Mouse (Mus musculus) midbrain, embryonic 13.5 days (tissue): ENCODE results near the gene Rab43. TPM values are rescaled to one million over a fixed set of nuclear protein-coding genes. Genes with fewer than 3 reads are reported as not detected.

Source experiments
- ATAC-seq: fragments of 200-750 bp; cut with Nextera tagmentation; 2 replicates; pipeline ENCODE4 v1.8.0; 2017; ENCODE audit warnings: mild to moderate bottlenecking, moderate TSS enrichment, moderate library complexity
- H3K27ac ChIP-seq: fragments of 300-500 bp; sonication (generic); 2 replicates; pipeline ENCODE4 v1.5.1; 2015; ENCODE audit warnings: inconsistent platforms, mild to moderate bottlenecking, moderate library complexity
- H3K27me3 ChIP-seq: fragments of 300-500 bp; sonication (generic); 2 replicates; pipeline ENCODE4 v1.6.1; 2015; ENCODE audit warnings: mild to moderate bottlenecking, inconsistent platforms
- H3K36me3 ChIP-seq: fragments of 300-500 bp; sonication (generic); 2 replicates; pipeline ENCODE4 v1.6.1; 2015; ENCODE audit warnings: mild to moderate bottlenecking, inconsistent platforms
- H3K4me1 ChIP-seq: fragments of 300-500 bp; sonication (generic); replicated peaks from 2 replicates; pipeline ENCODE4 v1.6.1; 2015; ENCODE audit warnings: inconsistent platforms
- H3K4me2 ChIP-seq: fragments of 300-500 bp; sonication (generic); replicated peaks from 2 replicates; pipeline ENCODE4 v1.6.1; 2015; ENCODE audit warnings: moderate library complexity, mild to moderate bottlenecking, inconsistent platforms
- H3K4me3 ChIP-seq: fragments of 300-500 bp; sonication (generic); replicated peaks from 2 replicates; pipeline ENCODE4 v1.5.1; 2015; ENCODE audit warnings: mild to moderate bottlenecking, inconsistent platforms
- H3K9ac ChIP-seq: fragments of 300-500 bp; sonication (generic); replicated peaks from 2 replicates; pipeline ENCODE4 v1.6.1; 2015; ENCODE audit warnings: mild to moderate bottlenecking, inconsistent platforms
- H3K9me3 ChIP-seq: fragments of 300-500 bp; sonication (generic); 2 replicates; pipeline ENCODE4 v1.6.1; 2016; ENCODE audit warnings: mild to moderate bottlenecking, inconsistent platforms
- WGBS: fragments of 180-500 bp; shearing (Covaris S2); methylation state at CpG from one replicate; pipeline ENCODE4 v1.1.7; 2015; 5-methylcytosine and 5-hydroxymethylcytosine counted together
- polyA plus RNA-seq: library from polyadenylated mRNA; unstranded; fragments of >200 nt; fragmentation: Nextera tagmentation; extraction: Ambion mirVana; gene quantifications from 2 replicates; pipeline ENCODE4 v1.2.1, GENCODE M21; 2015

Rab43 gene
- polyA plus RNA-seq, 1 experiment from 2014 or later = 9.6 TPM

DNA sequence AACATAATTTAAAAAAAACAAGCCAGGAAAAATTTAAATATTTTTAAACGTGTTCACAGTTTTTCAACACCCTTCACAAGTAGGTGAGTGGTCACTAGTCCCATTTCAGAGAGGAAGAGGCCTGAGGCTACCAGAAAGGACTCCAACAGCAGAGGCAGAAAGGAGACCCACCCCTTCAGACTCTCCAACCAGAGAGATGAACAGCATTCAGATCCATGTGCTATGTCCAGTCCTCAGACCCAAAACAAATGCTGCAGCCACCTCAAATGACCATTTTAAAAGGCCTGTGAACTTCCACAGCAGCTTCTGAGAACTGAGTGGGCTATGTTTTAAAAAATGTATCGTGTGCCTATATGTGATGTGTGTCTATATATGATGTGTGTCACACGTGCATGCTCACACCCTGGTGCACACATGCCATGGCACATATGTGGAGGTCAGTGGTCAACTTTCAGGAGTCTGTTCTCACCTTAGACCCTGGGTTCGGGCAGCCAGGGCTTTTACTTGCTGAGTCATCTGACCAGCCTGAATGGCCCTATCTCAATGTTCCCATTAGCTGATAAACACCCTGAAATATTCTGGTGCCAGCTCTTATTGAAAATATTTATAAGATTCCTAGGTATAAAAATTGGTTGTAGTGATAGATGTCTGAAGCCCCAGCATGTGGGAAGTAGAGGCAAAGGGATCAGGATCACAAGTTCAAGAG, 4.1 kb downstream of the Rab43 start:
- Histone ChIP-seq H3K36me3 (peaks cover 4% of the 10 kb centered on the region; the same call in 1 of the 2 replicates), H3K4me3 (no peak overlapping the region), H3K9me3 (no peaks in the 10 kb centered on the region), H3K27ac (no peak overlapping the region), H3K4me1 (peaks cover 21% of the 10 kb centered on the region), H3K27me3 (no peaks in the 10 kb centered on the region), H3K4me2 (no peak overlapping the region), H3K9ac (no peak overlapping the region)
- ATAC-seq = no peak
- WGBS = 83% methylated on average over 4 of the region's 4 CpGs

DNA sequence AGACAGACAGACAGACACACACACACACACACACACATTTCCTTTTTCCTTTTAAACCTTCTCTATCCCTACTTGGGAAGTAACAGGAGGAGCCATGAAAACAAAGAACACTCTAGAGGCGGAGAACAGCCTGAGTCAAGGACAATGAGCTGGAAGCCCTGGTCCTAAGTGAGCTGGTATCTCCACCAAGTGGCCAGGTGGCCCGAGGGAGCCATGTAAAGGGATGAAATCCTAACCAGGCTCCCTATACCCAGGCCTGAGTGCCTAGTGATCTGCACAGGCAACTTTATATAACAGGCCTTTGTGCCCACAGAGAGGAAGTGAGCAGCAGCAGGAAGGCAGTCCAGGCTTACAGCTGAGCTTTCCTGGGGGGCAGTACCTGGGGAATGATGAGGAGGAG, 5.1 kb downstream of the Rab43 start:
- Histone ChIP-seq H3K4me1 (peaks cover 15% of the 10 kb centered on the region), H3K4me2 (no peak overlapping the region), H3K9me3 (no peaks in the 10 kb centered on the region), H3K4me3 (no peak overlapping the region), H3K27me3 (no peaks in the 10 kb centered on the region), H3K27ac (no peak overlapping the region), H3K9ac (no peak overlapping the region), H3K36me3 (peaks cover 6% of the 10 kb centered on the region; the same call in 1 of the 2 replicates)
- 52% methylated on average over 2 of the region's 2 CpGs for WGBS
- ATAC-seq = no peak

DNA sequence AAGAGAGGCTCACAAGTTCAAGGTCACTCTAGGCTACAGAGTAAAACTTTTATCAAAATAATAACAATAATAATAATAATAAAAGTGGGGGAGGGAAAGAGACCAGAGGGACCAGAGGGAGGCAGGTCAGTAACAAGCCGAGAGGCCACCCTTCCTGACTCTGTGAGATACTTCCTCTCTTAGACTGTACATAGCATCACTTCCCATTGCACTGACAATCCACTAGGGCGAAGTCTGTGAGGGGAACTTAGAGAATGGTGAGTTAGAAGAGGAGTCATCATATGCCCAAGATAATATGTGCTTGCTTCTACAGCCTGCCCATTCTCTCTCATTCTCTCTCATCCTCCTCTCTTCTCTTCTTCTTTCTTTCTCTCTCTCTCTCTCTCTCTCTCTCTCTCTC, 5.9 kb downstream of the Rab43 start:
- Histone ChIP-seq H3K36me3 (peaks cover 6% of the 10 kb centered on the region; the same call in 1 of the 2 replicates), H3K4me1 (peaks cover 12% of the 10 kb centered on the region), H3K9ac (no peak overlapping the region), H3K4me2 (no peak overlapping the region), H3K27ac (no peak overlapping the region), H3K4me3 (no peak overlapping the region), H3K9me3 (no peaks in the 10 kb centered on the region), H3K27me3 (no peaks in the 10 kb centered on the region)
- no peak for ATAC-seq
- WGBS = 87% methylated on average over 2 of the region's 2 CpGs

DNA sequence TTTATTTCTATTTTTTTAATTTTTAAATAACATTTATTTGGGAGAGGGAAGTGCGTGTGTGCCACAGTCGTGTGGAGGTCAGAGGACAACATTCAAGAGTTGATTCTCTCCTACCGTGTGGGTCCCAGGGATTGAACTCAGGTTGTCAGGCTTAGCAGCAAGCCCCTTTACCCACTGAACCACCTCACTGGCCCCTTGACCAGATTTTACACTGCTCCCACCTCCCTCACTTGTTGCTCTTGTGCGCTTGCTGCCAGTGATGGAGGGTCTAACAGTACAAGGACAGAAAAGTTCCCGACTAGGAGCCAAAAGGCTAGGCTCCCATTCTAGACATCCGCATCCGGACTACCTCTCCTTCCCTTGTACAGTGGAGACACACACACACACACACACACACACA, 6.5 kb downstream of the Rab43 start:
- H3K36me3 ChIP-seq = peaks cover 6% of the 10 kb centered on the region; the same call in 1 of the 2 replicates
- 91% methylated on average over 7 of the region's 7 CpGs for WGBS
- H3K4me1 ChIP-seq = peaks cover 6% of the 10 kb centered on the region
- H3K4me2 ChIP-seq = no peak overlapping the region
- H3K9me3 ChIP-seq = no peaks in the 10 kb centered on the region
- no peak overlapping the region for H3K9ac ChIP-seq
- no peaks in the 10 kb centered on the region for H3K27me3 ChIP-seq
- no peak overlapping the region for H3K4me3 ChIP-seq
- H3K27ac ChIP-seq = no peak overlapping the region
- no peak for ATAC-seq

DNA sequence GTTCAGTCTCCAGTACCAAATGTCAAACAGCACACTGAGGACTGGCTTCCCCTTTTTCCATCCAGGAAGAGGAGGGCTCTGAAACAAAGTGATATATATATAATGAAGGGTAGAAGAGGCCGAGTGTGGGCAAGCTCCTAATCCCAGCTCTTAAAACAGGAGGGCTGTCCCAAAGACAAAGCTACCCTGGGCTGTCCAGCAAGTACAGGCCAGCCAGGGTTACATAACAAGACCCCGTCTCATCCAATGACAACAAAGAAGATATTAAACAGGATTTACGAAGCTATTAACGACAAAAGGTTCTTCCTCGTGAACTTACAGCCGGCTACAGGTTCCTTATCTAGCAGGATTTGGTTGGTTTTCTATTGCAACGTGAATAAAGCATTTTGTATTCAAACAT, 7.1 kb downstream of the Rab43 start:
- Histone ChIP-seq H3K27me3 (no peaks in the 10 kb centered on the region), H3K9ac (no peak overlapping the region), H3K36me3 (peaks cover 6% of the 10 kb centered on the region; the same call in 1 of the 2 replicates), H3K4me3 (no peak overlapping the region), H3K4me2 (no peak overlapping the region), H3K27ac (no peak overlapping the region), H3K9me3 (no peaks in the 10 kb centered on the region), H3K4me1 (0 out of 2 replicates have a peak, but pooled peaks cover 3% of the 10 kb centered on the region)
- 77% methylated on average over 7 of the region's 7 CpGs for whole genome bisulfite sequencing
- ATAC-seq = no peak

DNA sequence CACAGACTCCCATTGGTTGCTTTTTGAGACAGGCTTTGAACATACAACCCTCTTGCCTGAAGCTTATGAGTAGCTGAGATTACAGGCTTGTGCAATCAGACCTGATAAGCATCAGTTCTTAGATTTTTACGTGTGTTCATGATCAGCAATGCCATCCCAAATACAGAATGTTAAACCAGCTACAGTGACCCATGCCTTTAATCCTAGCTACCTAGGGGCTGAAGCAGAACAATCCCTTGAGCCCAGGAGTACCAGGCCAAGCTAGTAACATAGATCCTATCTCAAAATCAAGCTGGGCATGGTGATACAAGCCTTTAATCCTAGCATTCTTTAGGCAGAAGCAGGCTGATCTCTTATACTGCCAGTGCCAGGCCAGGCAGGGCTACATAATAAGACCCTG, 7.9 kb downstream of the Rab43 start:
- no peak for ATAC-seq
- Histone ChIP-seq H3K36me3 (peaks cover 6% of the 10 kb centered on the region; the same call in 1 of the 2 replicates), H3K9me3 (no peaks in the 10 kb centered on the region), H3K4me3 (no peak overlapping the region), H3K4me1 (0 out of 2 replicates have a peak, but pooled peaks cover 3% of the 10 kb centered on the region), H3K27me3 (no peaks in the 10 kb centered on the region), H3K27ac (no peak overlapping the region), H3K4me2 (no peak overlapping the region), H3K9ac (no peak overlapping the region)
- WGBS = 82% methylated on average over 1 of the region's 1 CpGs

DNA sequence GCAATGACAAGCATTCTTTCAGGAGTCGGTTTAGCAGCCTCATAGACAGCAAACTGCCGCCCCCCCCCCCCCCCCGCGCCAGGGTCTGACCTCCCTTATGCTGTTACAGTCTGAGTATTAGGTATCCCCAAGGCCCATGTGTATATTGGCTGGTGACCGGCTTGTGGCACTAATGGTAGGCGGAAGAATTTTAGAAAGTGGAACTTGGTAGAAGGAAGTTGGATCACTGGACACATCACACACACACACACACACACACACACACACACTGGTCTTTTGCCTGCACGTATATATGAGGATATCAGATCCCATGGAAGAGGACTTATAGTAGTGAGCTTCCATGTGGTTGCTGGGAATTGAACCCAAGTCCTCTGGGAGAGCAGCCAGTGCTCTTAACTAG, 9.5 kb downstream of the Rab43 start:
- Histone ChIP-seq H3K9me3 (no peaks in the 10 kb centered on the region), H3K4me2 (no peak overlapping the region), H3K27me3 (no peaks in the 10 kb centered on the region), H3K27ac (no peak overlapping the region), H3K4me3 (no peak overlapping the region), H3K36me3 (peaks cover 6% of the 10 kb centered on the region; the same call in 1 of the 2 replicates), H3K4me1 (0 out of 2 replicates have a peak, but pooled peaks cover 3% of the 10 kb centered on the region), H3K9ac (no peak overlapping the region)
- WGBS = 92% methylated on average over 7 of the region's 7 CpGs
- no peak for ATAC-seq

DNA sequence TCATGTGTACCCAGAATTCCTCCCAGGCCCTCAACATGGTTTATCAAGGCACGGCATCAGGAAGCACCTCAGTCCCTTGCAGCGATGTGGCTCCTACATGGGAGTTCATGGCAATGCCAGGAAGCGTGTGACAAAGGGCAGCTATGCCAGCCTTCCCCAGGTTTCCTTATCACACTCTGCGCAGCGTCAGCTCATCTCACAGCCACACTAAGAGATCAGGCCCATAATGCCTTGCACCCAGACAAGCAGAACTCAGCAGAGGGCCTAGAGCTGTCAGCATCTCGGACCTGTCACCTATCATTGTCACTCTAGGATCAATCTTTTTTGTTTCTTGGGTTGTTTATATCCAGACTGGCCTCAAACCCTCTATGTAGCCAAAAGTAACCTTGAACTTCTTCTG, 12.4 kb downstream of the Rab43 start:
- Histone ChIP-seq H3K27ac (no peak overlapping the region), H3K27me3 (no peaks in the 10 kb centered on the region), H3K4me3 (no peak overlapping the region), H3K9me3 (no peaks in the 10 kb centered on the region), H3K4me2 (no peak overlapping the region), H3K9ac (no peak overlapping the region), H3K4me1 (no peaks in the 10 kb centered on the region), H3K36me3 (peaks cover 8% of the 10 kb centered on the region)
- no peak for ATAC-seq
- 93% methylated on average over 6 of the region's 6 CpGs for WGBS

DNA sequence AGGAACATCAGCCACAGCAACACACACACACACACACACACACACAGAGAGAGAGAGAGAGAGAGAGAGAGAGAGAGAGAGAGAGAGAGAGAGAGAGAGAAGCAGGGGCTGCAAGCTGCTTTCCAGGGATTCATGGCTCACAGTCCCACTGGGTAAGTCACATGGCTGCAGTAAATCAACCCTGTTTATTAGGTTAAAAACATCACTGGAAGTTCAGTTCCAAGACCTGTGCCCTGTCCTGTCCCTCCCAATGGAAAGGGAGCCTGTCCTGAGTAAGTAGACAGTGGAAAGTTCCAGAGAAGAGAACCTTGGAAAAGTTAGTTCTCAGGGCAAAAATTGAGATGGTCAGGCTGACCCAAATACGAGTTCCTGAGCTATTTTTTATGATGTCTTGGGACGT, 14.6 kb downstream of the Rab43 start:
- 67% methylated on average over 2 of the region's 2 CpGs for WGBS
- no peaks in the 10 kb centered on the region for H3K9me3 ChIP-seq
- H3K27ac ChIP-seq = no peak overlapping the region
- H3K36me3 ChIP-seq = peaks cover 16% of the 10 kb centered on the region
- no peak overlapping the region for H3K4me3 ChIP-seq
- no peaks in the 10 kb centered on the region for H3K27me3 ChIP-seq
- H3K4me2 ChIP-seq = no peak overlapping the region
- no peak for ATAC-seq
- no peak overlapping the region for H3K9ac ChIP-seq
- H3K4me1 ChIP-seq = no peaks in the 10 kb centered on the region

DNA sequence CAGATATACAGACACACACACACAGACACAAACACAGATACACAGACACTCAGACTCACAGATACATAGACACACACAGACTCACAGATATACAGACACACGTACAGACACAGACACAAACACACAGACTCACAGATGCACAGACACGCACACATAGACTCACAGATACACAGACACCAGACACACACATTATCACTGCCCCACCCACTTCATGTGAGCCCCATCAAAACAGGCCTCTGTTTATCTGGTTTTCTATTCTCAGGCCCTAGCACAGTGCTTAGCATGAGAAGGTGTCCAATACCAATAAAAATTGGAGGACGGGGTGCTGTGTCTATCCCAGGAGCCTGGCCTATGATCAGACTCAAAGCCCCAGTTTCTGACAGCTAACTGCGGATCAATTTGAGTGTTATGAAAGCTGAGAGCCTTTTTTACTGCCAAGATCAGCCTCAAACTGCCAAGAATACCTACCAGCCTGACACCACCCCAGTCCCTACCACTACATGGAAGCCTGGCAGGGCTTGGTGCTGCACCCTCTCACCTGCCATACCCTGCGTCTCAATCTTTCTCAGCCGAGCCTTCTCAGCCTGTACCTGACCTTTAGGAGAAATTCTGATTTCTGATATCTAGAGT, 15.6 kb downstream of the Rab43 start:
- no peak overlapping the region for H3K27ac ChIP-seq
- H3K36me3 ChIP-seq = peaks cover 23% of the 10 kb centered on the region
- no peak for ATAC-seq
- H3K9me3 ChIP-seq = no peaks in the 10 kb centered on the region
- no peak overlapping the region for H3K4me3 ChIP-seq
- 92% methylated on average over 6 of the region's 6 CpGs for WGBS
- H3K9ac ChIP-seq = no peak overlapping the region
- no peak overlapping the region for H3K4me2 ChIP-seq
- H3K27me3 ChIP-seq = no peaks in the 10 kb centered on the region
- no peaks in the 10 kb centered on the region for H3K4me1 ChIP-seq

DNA sequence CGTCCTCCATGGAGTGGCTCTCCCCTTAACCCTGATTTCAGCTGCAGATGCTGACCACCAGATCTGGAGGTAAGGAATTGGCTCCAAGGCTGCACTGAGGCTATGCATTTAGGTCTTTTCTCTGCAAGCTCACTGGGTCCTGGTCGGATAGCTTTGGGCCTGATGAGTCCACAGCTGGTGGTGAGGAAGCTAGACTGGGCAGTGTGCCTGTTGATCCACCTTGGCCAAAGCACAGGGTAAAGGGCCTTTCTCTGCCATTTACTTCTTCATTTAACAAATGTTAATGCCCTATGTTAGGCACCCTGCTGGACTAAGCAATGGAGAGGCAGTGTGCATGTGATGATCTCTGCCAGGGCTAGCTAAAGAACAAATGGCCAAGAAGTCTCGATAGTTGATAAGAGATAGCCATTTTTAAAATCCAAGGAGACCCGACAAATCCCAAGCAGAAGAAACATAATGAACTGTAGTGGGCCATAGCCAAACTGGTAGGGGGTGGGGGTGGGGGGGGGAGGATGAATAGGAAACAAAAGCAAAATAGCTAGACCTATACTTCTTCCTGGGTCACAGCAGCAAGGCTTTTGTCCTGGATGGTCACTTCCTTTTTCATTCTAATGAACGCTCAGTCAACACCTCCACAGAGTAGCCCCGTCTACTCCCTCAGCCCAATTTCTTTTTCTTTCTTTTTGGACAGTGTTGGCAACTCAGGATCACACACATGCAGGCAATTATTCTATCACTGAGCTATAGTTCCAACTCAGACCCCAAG, 16.4 kb downstream of the Rab43 start:
- Histone ChIP-seq H3K27me3 (no peaks in the 10 kb centered on the region), H3K9ac (no peak overlapping the region), H3K27ac (no peak overlapping the region), H3K4me2 (no peak overlapping the region), H3K4me3 (no peak overlapping the region), H3K36me3 (peaks cover 31% of the 10 kb centered on the region), H3K9me3 (no peaks in the 10 kb centered on the region), H3K4me1 (no peaks in the 10 kb centered on the region)
- 52% methylated on average over 6 of the region's 6 CpGs for WGBS
- ATAC-seq = no peak

DNA sequence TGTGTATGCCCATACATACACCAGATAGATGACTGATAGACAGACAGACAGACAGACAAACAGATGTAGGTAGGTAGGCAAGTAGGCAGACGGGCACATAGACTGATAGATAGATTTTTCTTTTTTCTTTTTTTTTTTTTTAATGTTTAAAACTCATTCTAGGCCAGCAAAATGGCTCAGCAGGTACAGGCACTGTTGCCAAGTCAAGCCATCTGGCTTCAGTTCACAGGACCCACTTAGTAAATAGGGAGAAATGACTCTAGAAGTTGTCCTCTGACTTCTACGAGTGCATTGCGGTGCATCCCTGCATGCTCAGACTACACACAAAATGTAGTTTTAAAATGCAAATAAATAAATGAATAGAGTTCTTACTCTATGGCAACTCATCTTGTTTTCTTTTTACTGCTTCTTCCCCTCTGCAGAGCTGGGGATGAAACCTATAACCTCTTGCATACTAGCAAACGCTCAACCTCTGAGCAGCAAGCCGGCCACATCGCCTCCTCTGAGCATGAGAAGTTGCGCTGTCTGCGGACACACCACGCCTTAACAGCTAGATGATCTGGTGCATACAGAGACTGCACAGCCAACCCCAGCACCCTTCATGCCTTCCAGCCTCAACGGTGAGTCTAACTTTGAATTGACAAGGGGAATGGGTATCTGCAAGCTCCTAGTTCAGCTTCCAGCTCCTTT, 18.0 kb downstream of the Rab43 start:
- WGBS = 96% methylated on average over 10 of the region's 10 CpGs
- H3K9me3 ChIP-seq = no peaks in the 10 kb centered on the region
- H3K4me3 ChIP-seq = no peak overlapping the region
- H3K27ac ChIP-seq = no peak overlapping the region
- no peak overlapping the region for H3K4me2 ChIP-seq
- H3K27me3 ChIP-seq = no peaks in the 10 kb centered on the region
- ATAC-seq = no peak
- peaks cover 31% of the 10 kb centered on the region for H3K36me3 ChIP-seq
- H3K9ac ChIP-seq = no peak overlapping the region
- H3K4me1 ChIP-seq = peaks cover 10% of the 10 kb centered on the region
